Mouse (Mus musculus) CH12.LX (cell line): Measurements from ENCODE around the gene Ptma. TPM values are rescaled to one million over a fixed set of nuclear protein-coding genes. Genes with fewer than 3 reads are reported as not detected.

ENCODE experiments used
- DNase-seq: peaks from one replicate; pipeline ENCODE4 v3.0.0-alpha.2; 2013; ENCODE audit errors: extremely low read depth
- H3K27ac ChIP-seq: 2 replicates; pipeline ENCODE4 v1.5.1; 2012; ENCODE audit warnings: low read depth, mild to moderate bottlenecking, control low read depth, moderate library complexity; ENCODE audit not compliant: insufficient read depth
- H3K27me3 ChIP-seq: replicated peaks from 2 replicates; pipeline ENCODE3; 2012; ENCODE audit warnings: inconsistent platforms
- H3K36me3 ChIP-seq, 2 experiments: replicated peaks in 1 of 2; 2 replicates each; pipeline versions ENCODE3 to v1.6.1; 2012; ENCODE audit warnings: inconsistent platforms in 1 of 2, low read length in 1 of 2, mild to moderate bottlenecking in 1 of 2, mixed read lengths in 1 of 2, moderate library complexity in 1 of 2; ENCODE audit not compliant: control insufficient read depth in 1 of 2, insufficient read depth in 1 of 2
- H3K4me1 ChIP-seq, 2 experiments: 2 replicates each; pipeline ENCODE4 v1.6.1; 2012; ENCODE audit warnings: inconsistent platforms in 1 of 2, moderate library complexity in 1 of 2; ENCODE audit not compliant: insufficient read depth in 2 of 2, control insufficient read depth in 1 of 2
- H3K4me2 ChIP-seq: 2 replicates; pipeline ENCODE4 v1.6.1; 2012; ENCODE audit warnings: low read depth, mild to moderate bottlenecking, control low read depth; ENCODE audit not compliant: poor library complexity, insufficient read depth, severe bottlenecking
- H3K4me3 ChIP-seq, 3 experiments: fragments of 150-350 bp in 1 of 3; sonication (generic) in 1 of 3; replicated peaks in 1 of 3; 2 replicates each; pipeline versions ENCODE3 to v1.5.1; 2011 to 2012; ENCODE audit warnings: low read depth in 2 of 3, low read length in 2 of 3, mild to moderate bottlenecking in 2 of 3, moderate library complexity in 2 of 3, control low read depth in 1 of 3, improper control_type of control experiment in 1 of 3, inconsistent platforms in 1 of 3, mixed read lengths in 1 of 3; ENCODE audit not compliant: poor library complexity in 1 of 3
- H3K79me2 ChIP-seq: replicated peaks from 2 replicates; pipeline ENCODE4 v1.6.1; 2012; ENCODE audit warnings: mild to moderate bottlenecking, moderate library complexity; ENCODE audit not compliant: control insufficient read depth, poor library complexity, insufficient read depth, severe bottlenecking; ENCODE audit errors: extremely low read depth
- H3K9ac ChIP-seq: 2 replicates; pipeline ENCODE4 v1.6.1; 2012; ENCODE audit warnings: low read depth, mild to moderate bottlenecking, control low read depth, moderate library complexity; ENCODE audit not compliant: insufficient read depth
- H3K9me3 ChIP-seq: replicated peaks from 2 replicates; pipeline ENCODE3; 2012; ENCODE audit warnings: low read length, inconsistent platforms, mixed read lengths
- CHD2 ChIP-seq: IDR thresholded peaks from 2 replicates; pipeline ENCODE4 v1.6.1; 2011; ENCODE audit warnings: low read length, improper control_type of control experiment
- E2F4 ChIP-seq: IDR thresholded peaks from 2 replicates; pipeline ENCODE4 v1.6.1; 2011; ENCODE audit warnings: low read depth, low read length, improper control_type of control experiment; ENCODE audit not compliant: insufficient replicate concordance
- HCFC1 ChIP-seq: IDR thresholded peaks from 2 replicates; pipeline ENCODE4 v1.6.1; 2012; ENCODE audit warnings: low read depth, mild to moderate bottlenecking, inconsistent platforms, low read length, improper control_type of control experiment
- JUND ChIP-seq: conservative IDR thresholded peaks from 2 replicates; pipeline ENCODE4 v1.6.1; 2011; ENCODE audit warnings: low read depth, low read length, improper control_type of control experiment
- MXI1 ChIP-seq: IDR thresholded peaks from 2 replicates; pipeline ENCODE4 v1.6.1; 2011; ENCODE audit warnings: mild to moderate bottlenecking, low read depth, low read length, improper control_type of control experiment
- NELFE ChIP-seq: IDR thresholded peaks from 2 replicates; pipeline ENCODE4 v1.6.1; 2011; ENCODE audit warnings: low read depth, low read length, improper control_type of control experiment
- NRF1 ChIP-seq: IDR thresholded peaks from 2 replicates; pipeline ENCODE4 v1.6.1; 2014; ENCODE audit warnings: low read depth, mild to moderate bottlenecking, inconsistent platforms, low read length, improper control_type of control experiment, moderate library complexity
- RAD21 ChIP-seq: IDR thresholded peaks from 2 replicates; pipeline ENCODE4 v1.6.1; 2011; ENCODE audit warnings: low read depth, mild to moderate bottlenecking, low read length, improper control_type of control experiment, moderate library complexity
- RCOR1 ChIP-seq: conservative IDR thresholded peaks from 2 replicates; pipeline ENCODE4 v1.6.1; 2012; ENCODE audit warnings: low read depth, mild to moderate bottlenecking, inconsistent platforms, low read length, improper control_type of control experiment
- UBTF ChIP-seq: IDR thresholded peaks from 2 replicates; pipeline ENCODE4 v1.6.1; 2012; ENCODE audit warnings: low read depth, mild to moderate bottlenecking, inconsistent platforms, low read length, improper control_type of control experiment, moderate library complexity
- USF2 ChIP-seq: conservative IDR thresholded peaks from 2 replicates; pipeline ENCODE4 v1.6.1; 2011; ENCODE audit warnings: low read depth, low read length, improper control_type of control experiment
- ZC3H11A ChIP-seq: IDR thresholded peaks from 2 replicates; pipeline ENCODE4 v1.6.1; 2012; ENCODE audit warnings: low read depth, mild to moderate bottlenecking, inconsistent platforms, low read length, improper control_type of control experiment
- ZKSCAN1 ChIP-seq: IDR thresholded peaks from 2 replicates; pipeline ENCODE4 v1.6.1; 2012; ENCODE audit warnings: low read depth, inconsistent platforms, low read length, improper control_type of control experiment, borderline replicate concordance
- ZNF384 ChIP-seq: IDR thresholded peaks from 2 replicates; pipeline ENCODE4 v1.6.1; 2012; ENCODE audit warnings: low read depth, low read length, improper control_type of control experiment, inconsistent platforms
- dilution Hi-C: fragments of 300-500 bp; cut with MboI; formaldehyde crosslinking; loops from 2 replicates; pipeline ENCODE4 v1.14.3; 2020; ENCODE audit warnings: low sequenced_read_pairs; ENCODE audit not compliant: extremely low pct_unique_long_range_greater_than_20kb, extremely low pct_ligation_motif_present
- in situ Hi-C: fragments of 300-500 bp; cut with MboI; formaldehyde crosslinking; loops from 3 replicates; pipeline ENCODE4 v1.14.3; 2019; ENCODE audit warnings: low sequenced_read_pairs, low pct_ligation_motif_present, low pct_unique_long_range_greater_than_20kb, mixed read lengths
- polyA plus RNA-seq: library from polyadenylated mRNA; unstranded; fragments of >175 nt; gene quantifications from 2 replicates; pipeline ENCODE4 v1.2.1, GENCODE M21; 2012; ENCODE audit warnings: low read depth; ENCODE audit not compliant: insufficient read length
- total RNA-seq, 2 experiments: library from RNA; depleted of rRNA; stranded (reverse); fragments of 300-350 nt in 1 of 2; fragments of >200 nt in 1 of 2; gene quantifications; 2 replicates each; pipeline ENCODE4 v1.2.3; 2012 to 2014

The Ptma gene
- total and polyA plus RNA-seq, 3 experiments, result 2,835 to 5,324 (median 5,084) TPM

GRCm38 (mm10) chr1:86504697-86505421 is 21.7 kb upstream of the Ptma start:
- H3K4me3 ChIP-seq, result peak overlapping the region; percentile 27 to 62 (median 56)
- in situ Hi-C loops, result loop anchor here (5.0 kb wide), 1 partner anchor 32 kb away; no protein-coding TSS in a partner anchor
- H3K4me1 ChIP-seq, result peaks cover 26 to 68% of the 10 kb centered on the region in 2 experiments
- H3K27me3 ChIP-seq, result no peaks in the 10 kb centered on the region
- TF ChIP-seq NELFE (no peak), MXI1 (no peak), JUND (no peak), HCFC1 (no peak), ZC3H11A (no peak), ZNF384 (no peak), NRF1 (no peak), UBTF (no peak), CHD2 (no peak), RAD21 (no peak), RCOR1 (no peak), ZKSCAN1 (no peak)
- H3K9me3 ChIP-seq, result no peaks in the 10 kb centered on the region
- peak overlapping the region; percentile 95 for H3K27ac ChIP-seq
- H3K79me2 ChIP-seq, result no peaks in the 10 kb centered on the region
- H3K36me3 ChIP-seq, result no peaks in the 10 kb centered on the region
- DNase-seq, result no peak
- peak overlapping the region; percentile 76 for H3K4me2 ChIP-seq
- H3K9ac ChIP-seq, result peak overlapping the region; percentile 65
- dilution Hi-C loops, result no loop called here

GRCm38 (mm10) chr1:86505461-86505860 is 21.1 kb upstream of the Ptma start:
- Histone ChIP-seq H3K9ac (peak overlapping the region; percentile 65), H3K4me3 (no peak overlapping the region), H3K36me3 (no peaks in the 10 kb centered on the region), H3K4me1 (peaks cover 26 to 68% of the 10 kb centered on the region in 2 experiments), H3K79me2 (no peaks in the 10 kb centered on the region), H3K27ac (peak overlapping the region; percentile 95; the same call in 1 of the 2 replicates), H3K4me2 (peak overlapping the region; percentile 76; the same call in 1 of the 2 replicates), H3K27me3 (no peaks in the 10 kb centered on the region), H3K9me3 (no peaks in the 10 kb centered on the region)
- in situ Hi-C loops (no loop called here), dilution Hi-C loops (no loop called here)
- TF ChIP-seq E2F4 (no peak), USF2 (no peak), ZNF384 (no peak), NRF1 (no peak)
- no peak for DNase-seq
